Mouse (Mus musculus) stomach, embryonic 14.5 days (tissue): ENCODE measurements around the gene Frmd8. TPM values are rescaled to one million over a fixed set of nuclear protein-coding genes. Genes with fewer than 3 reads are reported as not detected.

Experiments used
- ATAC-seq: fragments of 200-750 bp; cut with Nextera tagmentation; 2 replicates; pipeline ENCODE4 v1.8.0; 2017; ENCODE audit warnings: low read depth, moderate TSS enrichment; ENCODE audit not compliant: insufficient number of reproducible peaks, insufficient read depth, low FRiP score
- H3K27ac ChIP-seq: fragments of 300-500 bp; sonication (generic); 2 replicates; pipeline ENCODE4 v1.5.1; 2014; ENCODE audit warnings: mild to moderate bottlenecking, low read length, moderate library complexity, mixed read lengths
- H3K27me3 ChIP-seq: fragments of 300-500 bp; sonication (generic); 2 replicates; pipeline ENCODE4 v1.6.1; 2014; ENCODE audit warnings: low read length, control low read depth, mixed read lengths; ENCODE audit not compliant: control insufficient read depth, insufficient read depth
- H3K36me3 ChIP-seq: fragments of 300-500 bp; sonication (generic); 2 replicates; pipeline ENCODE4 v1.6.1; 2014; ENCODE audit warnings: mild to moderate bottlenecking, control low read depth, low read length, moderate library complexity, mixed read lengths; ENCODE audit not compliant: control insufficient read depth, insufficient read depth
- H3K4me1 ChIP-seq: fragments of 300-500 bp; sonication (generic); 2 replicates; pipeline ENCODE4 v1.6.1; 2014; ENCODE audit warnings: low read length, control low read depth, mixed read lengths; ENCODE audit not compliant: control insufficient read depth, insufficient read depth
- H3K4me2 ChIP-seq: fragments of 300-500 bp; sonication (generic); replicated peaks from 2 replicates; pipeline ENCODE4 v1.6.1; 2014; ENCODE audit warnings: low read depth, low read length, control low read depth
- H3K4me3 ChIP-seq: fragments of 300-500 bp; sonication (generic); 2 replicates; pipeline ENCODE4 v1.5.1; 2014; ENCODE audit warnings: low read depth, low read length, control low read depth
- H3K9ac ChIP-seq: fragments of 300-500 bp; sonication (generic); replicated peaks from 2 replicates; pipeline ENCODE4 v1.6.1; 2014; ENCODE audit warnings: low read depth, mild to moderate bottlenecking, control low read depth, low read length, moderate library complexity, mixed read lengths
- H3K9me3 ChIP-seq: fragments of 300-500 bp; sonication (generic); 2 replicates; pipeline ENCODE4 v1.6.1; 2016; ENCODE audit warnings: low read depth, low read length, control low read depth; ENCODE audit not compliant: control insufficient read depth
- WGBS: fragments of 180-500 bp; shearing (Covaris S2); extraction: QIAGEN DNeasy Blood & Tissue Kit; methylation state at CpG from one replicate; pipeline ENCODE4 v1.1.7; 2014; 5-methylcytosine and 5-hydroxymethylcytosine counted together
- polyA plus RNA-seq: library from polyadenylated mRNA; unstranded; fragments of >200 nt; fragmentation: Nextera tagmentation; extraction: Ambion mirVana; gene quantifications from 2 replicates; pipeline ENCODE4 v1.2.1, GENCODE M21; 2014

Gene Frmd8
- polyA plus RNA-seq, 1 experiment from 2014 or later = 18.3 TPM

- Histone ChIP-seq H3K4me2 (no peak overlapping the region), H3K4me1 (peaks cover 2% of the 10 kb centered on the region; the same call in 1 of the 2 replicates), H3K9me3 (no peaks in the 10 kb centered on the region), H3K36me3 (no peaks in the 10 kb centered on the region), H3K27me3 (no peaks in the 10 kb centered on the region), H3K4me3 (no peak overlapping the region), H3K27ac (no peak overlapping the region), H3K9ac (no peak overlapping the region)
- ATAC-seq = no peak
- WGBS = 91% methylated on average over 10 of the region's 10 CpGs
Measured at GRCm38 (mm10) chr19:5835054-5835921, 39.8 kb downstream of the Frmd8 start.

- no peaks in the 10 kb centered on the region for H3K27me3 ChIP-seq
- WGBS = 83% methylated on average over 12 of the region's 12 CpGs
- H3K27ac ChIP-seq = no peak overlapping the region
- H3K9me3 ChIP-seq = no peaks in the 10 kb centered on the region
- H3K4me1 ChIP-seq = no peaks in the 10 kb centered on the region
- ATAC-seq = no peak
- H3K9ac ChIP-seq = no peak overlapping the region
- H3K4me3 ChIP-seq = no peak overlapping the region
- no peak overlapping the region for H3K4me2 ChIP-seq
- H3K36me3 ChIP-seq = no peaks in the 10 kb centered on the region
Measured at GRCm38 (mm10) chr19:5834260-5834925, 40.7 kb downstream of the Frmd8 start.

GRCm38 (mm10) chr19:5833287-5834100, 41.6 kb downstream of the Frmd8 start:
- 82% methylated on average over 10 of the region's 10 CpGs for WGBS
- Histone ChIP-seq H3K27ac (no peak overlapping the region), H3K36me3 (no peaks in the 10 kb centered on the region), H3K27me3 (no peaks in the 10 kb centered on the region), H3K4me2 (no peak overlapping the region), H3K4me1 (no peaks in the 10 kb centered on the region), H3K9me3 (no peaks in the 10 kb centered on the region), H3K9ac (no peak overlapping the region), H3K4me3 (no peak overlapping the region)
- no peak for ATAC-seq

- Histone ChIP-seq H3K4me1 (no peaks in the 10 kb centered on the region), H3K9me3 (no peaks in the 10 kb centered on the region), H3K9ac (no peak overlapping the region), H3K27me3 (no peaks in the 10 kb centered on the region), H3K36me3 (no peaks in the 10 kb centered on the region), H3K4me3 (no peak overlapping the region), H3K27ac (no peak overlapping the region), H3K4me2 (no peak overlapping the region)
- no peak for ATAC-seq
- WGBS = 68% methylated on average over 6 of the region's 6 CpGs
Measured at GRCm38 (mm10) chr19:5832326-5832725, 42.7 kb downstream of the Frmd8 start.

- ATAC-seq = no peak
- WGBS = 84% methylated on average over 4 of the region's 4 CpGs
Measured at GRCm38 (mm10) chr19:5831958-5832320, 43.1 kb downstream of the Frmd8 start.

GRCm38 (mm10) chr19:5831224-5831957, 43.7 kb downstream of the Frmd8 start:
- H3K9me3 ChIP-seq = no peaks in the 10 kb centered on the region
- no peaks in the 10 kb centered on the region for H3K27me3 ChIP-seq
- 83% methylated on average over 11 of the region's 11 CpGs for WGBS
- no peaks in the 10 kb centered on the region for H3K36me3 ChIP-seq
- no peaks in the 10 kb centered on the region for H3K4me1 ChIP-seq
- no peak overlapping the region for H3K27ac ChIP-seq
- H3K9ac ChIP-seq = no peak overlapping the region
- ATAC-seq = no peak
- H3K4me3 ChIP-seq = no peak overlapping the region
- H3K4me2 ChIP-seq = no peak overlapping the region

More at GRCm38 (mm10) chr19:5831958-5832320, 43.1 kb downstream of the Frmd8 start:
- H3K27ac ChIP-seq = no peak overlapping the region
- no peaks in the 10 kb centered on the region for H3K4me1 ChIP-seq
- H3K36me3 ChIP-seq = no peaks in the 10 kb centered on the region
- H3K27me3 ChIP-seq = no peaks in the 10 kb centered on the region
- H3K4me3 ChIP-seq = no peak overlapping the region
- H3K9ac ChIP-seq = no peak overlapping the region
- H3K4me2 ChIP-seq = no peak overlapping the region
- no peaks in the 10 kb centered on the region for H3K9me3 ChIP-seq

GRCm38 (mm10) chr19:5830776-5831175, 44.3 kb downstream of the Frmd8 start:
- H3K9ac ChIP-seq = no peak overlapping the region
- H3K4me3 ChIP-seq = no peak overlapping the region
- H3K4me2 ChIP-seq = no peak overlapping the region
- no peak for ATAC-seq
- no peaks in the 10 kb centered on the region for H3K9me3 ChIP-seq
- no peaks in the 10 kb centered on the region for H3K27me3 ChIP-seq
- H3K4me1 ChIP-seq = no peaks in the 10 kb centered on the region
- no peak overlapping the region for H3K27ac ChIP-seq
- no peaks in the 10 kb centered on the region for H3K36me3 ChIP-seq
- 89% methylated on average over 7 of the region's 7 CpGs for WGBS
